Mouse (Mus musculus) forebrain, embryonic 15.5 days (tissue): ENCODE results near the gene Myl4. TPM values are rescaled to one million over a fixed set of nuclear protein-coding genes. Genes with fewer than 3 reads are reported as not detected.

Experiments
- ATAC-seq: fragments of 200-750 bp; cut with Nextera tagmentation; replicated peaks from 2 replicates; pipeline ENCODE4 v1.8.0; 2017; ENCODE audit warnings: mild to moderate bottlenecking, moderate TSS enrichment, moderate library complexity
- H3K27ac ChIP-seq: fragments of 300-500 bp; sonication (generic); replicated peaks from 2 replicates; pipeline ENCODE4 v1.5.1; 2015; ENCODE audit warnings: mild to moderate bottlenecking, inconsistent platforms
- H3K27me3 ChIP-seq: fragments of 300-500 bp; sonication (generic); 2 replicates; pipeline ENCODE4 v1.6.1; 2015; ENCODE audit warnings: inconsistent platforms
- H3K36me3 ChIP-seq: fragments of 300-500 bp; sonication (generic); 2 replicates; pipeline ENCODE4 v1.6.1; 2015; ENCODE audit warnings: mild to moderate bottlenecking, inconsistent platforms
- H3K4me1 ChIP-seq: fragments of 300-500 bp; sonication (generic); 2 replicates; pipeline ENCODE4 v1.6.1; 2015; ENCODE audit warnings: inconsistent platforms
- H3K4me2 ChIP-seq: fragments of 300-500 bp; sonication (generic); replicated peaks from 2 replicates; pipeline ENCODE4 v1.6.1; 2015; ENCODE audit warnings: mild to moderate bottlenecking, inconsistent platforms
- H3K4me3 ChIP-seq: fragments of 300-500 bp; sonication (generic); 2 replicates; pipeline ENCODE4 v1.5.1; 2015; ENCODE audit warnings: mild to moderate bottlenecking, inconsistent platforms
- H3K9ac ChIP-seq: fragments of 300-500 bp; sonication (generic); replicated peaks from 2 replicates; pipeline ENCODE4 v1.6.1; 2015; ENCODE audit warnings: mild to moderate bottlenecking, inconsistent platforms
- H3K9me3 ChIP-seq: fragments of 300-500 bp; sonication (generic); 2 replicates; pipeline ENCODE4 v1.6.1; 2016; ENCODE audit warnings: inconsistent platforms
- WGBS: fragments of 180-500 bp; shearing (Covaris S2); methylation state at CpG from one replicate; pipeline ENCODE4 v1.1.7; 2015; ENCODE audit warnings: mixed read lengths; 5-methylcytosine and 5-hydroxymethylcytosine counted together
- polyA plus RNA-seq: library from polyadenylated mRNA; unstranded; fragments of >200 nt; fragmentation: Nextera tagmentation; extraction: Ambion mirVana; gene quantifications from 2 replicates; pipeline ENCODE4 v1.2.1, GENCODE M21; 2015

Myl4 gene
- polyA plus RNA-seq, 1 experiment from 2014 or later: 2.9 TPM

- 45% methylated on average over 4 of the region's 4 CpGs for WGBS
- ATAC-seq: no peak
- no peak overlapping the region for H3K4me2 ChIP-seq
- H3K27me3 ChIP-seq: peaks cover 19% of the 10 kb centered on the region
- peaks cover 14% of the 10 kb centered on the region for H3K4me1 ChIP-seq
- no peak overlapping the region for H3K27ac ChIP-seq
- H3K9me3 ChIP-seq: no peaks in the 10 kb centered on the region
- no peak overlapping the region for H3K9ac ChIP-seq
- no peaks in the 10 kb centered on the region for H3K36me3 ChIP-seq
- no peak overlapping the region for H3K4me3 ChIP-seq
These were observed 61.2 kb downstream of the Myl4 start for GRCm38 (mm10) chr11:104611579-104612151.

GRCm38 (mm10) chr11:104613551-104613950, 63.1 kb downstream of the Myl4 start:
- no peak overlapping the region for H3K9ac ChIP-seq
- H3K9me3 ChIP-seq: no peaks in the 10 kb centered on the region
- H3K27me3 ChIP-seq: peaks cover 9% of the 10 kb centered on the region
- no peak overlapping the region for H3K27ac ChIP-seq
- no peak overlapping the region for H3K4me2 ChIP-seq
- WGBS: 87% methylated on average over 10 of the region's 10 CpGs
- H3K36me3 ChIP-seq: no peaks in the 10 kb centered on the region
- no peak for ATAC-seq
- H3K4me1 ChIP-seq: peaks cover under 1% of the 10 kb centered on the region; the same call in 1 of the 2 replicates
- H3K4me3 ChIP-seq: no peak overlapping the region

- no peaks in the 10 kb centered on the region for H3K9me3 ChIP-seq
- peaks cover under 1% of the 10 kb centered on the region; the same call in 1 of the 2 replicates for H3K4me1 ChIP-seq
- H3K36me3 ChIP-seq: no peaks in the 10 kb centered on the region
- ATAC-seq: no peak
- no peak overlapping the region for H3K27ac ChIP-seq
- no peak overlapping the region for H3K9ac ChIP-seq
- peaks cover 8% of the 10 kb centered on the region; the same call in 1 of the 2 replicates for H3K27me3 ChIP-seq
- no peak overlapping the region for H3K4me3 ChIP-seq
- WGBS: 86% methylated on average over 2 of the region's 2 CpGs
- H3K4me2 ChIP-seq: no peak overlapping the region
These were observed 63.7 kb downstream of the Myl4 start for GRCm38 (mm10) chr11:104614130-104614529.

GRCm38 (mm10) chr11:104616182-104616581, 65.7 kb downstream of the Myl4 start:
- ATAC-seq: no peak
- Histone ChIP-seq H3K36me3 (no peaks in the 10 kb centered on the region), H3K9me3 (no peaks in the 10 kb centered on the region), H3K9ac (no peak overlapping the region), H3K4me3 (no peak overlapping the region), H3K4me1 (peaks cover 9% of the 10 kb centered on the region; the same call in 1 of the 2 replicates), H3K4me2 (no peak overlapping the region), H3K27me3 (no peaks in the 10 kb centered on the region), H3K27ac (no peak overlapping the region)
- WGBS: 83% methylated on average over 5 of the region's 5 CpGs

GRCm38 (mm10) chr11:104618638-104619076, 68.2 kb downstream of the Myl4 start:
- Histone ChIP-seq H3K27ac (no peak overlapping the region), H3K9ac (no peak overlapping the region), H3K4me3 (no peak overlapping the region), H3K9me3 (no peaks in the 10 kb centered on the region), H3K4me1 (peaks cover 9% of the 10 kb centered on the region; the same call in 1 of the 2 replicates), H3K4me2 (no peak overlapping the region), H3K36me3 (no peaks in the 10 kb centered on the region), H3K27me3 (no peaks in the 10 kb centered on the region)
- ATAC-seq: no peak
- 80% methylated on average over 6 of the region's 6 CpGs for WGBS

GRCm38 (mm10) chr11:104619084-104620022, 68.9 kb downstream of the Myl4 start:
- Histone ChIP-seq H3K27me3 (no peaks in the 10 kb centered on the region), H3K9me3 (no peaks in the 10 kb centered on the region), H3K4me2 (no peak overlapping the region), H3K36me3 (no peaks in the 10 kb centered on the region), H3K4me1 (peaks cover 9% of the 10 kb centered on the region; the same call in 1 of the 2 replicates), H3K9ac (no peak overlapping the region), H3K27ac (no peak overlapping the region), H3K4me3 (no peak overlapping the region)
- whole genome bisulfite sequencing: 40% methylated on average over 13 of the region's 13 CpGs
- 0 out of 2 replicates have a peak, but pooled peaks have one; percentile 26 for ATAC-seq

GRCm38 (mm10) chr11:104622040-104622962, 71.8 kb downstream of the Myl4 start:
- Histone ChIP-seq H3K9me3 (no peaks in the 10 kb centered on the region), H3K4me3 (no peak overlapping the region), H3K27me3 (no peaks in the 10 kb centered on the region), H3K27ac (no peak overlapping the region), H3K36me3 (no peaks in the 10 kb centered on the region), H3K4me2 (no peak overlapping the region), H3K4me1 (peaks cover 12% of the 10 kb centered on the region; the same call in 1 of the 2 replicates), H3K9ac (no peak overlapping the region)
- WGBS: 47% methylated on average over 12 of the region's 12 CpGs
- ATAC-seq: no peak

- no peak overlapping the region for H3K27ac ChIP-seq
- H3K4me3 ChIP-seq: no peak overlapping the region
- H3K4me1 ChIP-seq: 0 out of 2 replicates have a peak, but pooled peaks cover 3% of the 10 kb centered on the region
- no peak for ATAC-seq
- H3K27me3 ChIP-seq: no peaks in the 10 kb centered on the region
- H3K4me2 ChIP-seq: no peak overlapping the region
- H3K9me3 ChIP-seq: no peaks in the 10 kb centered on the region
- no peak overlapping the region for H3K9ac ChIP-seq
- H3K36me3 ChIP-seq: no peaks in the 10 kb centered on the region
- 60% methylated on average over 6 of the region's 6 CpGs for whole genome bisulfite sequencing
These were observed 74.4 kb downstream of the Myl4 start for GRCm38 (mm10) chr11:104624791-104625391.

- Histone ChIP-seq H3K9me3 (no peaks in the 10 kb centered on the region), H3K9ac (no peak overlapping the region), H3K36me3 (no peaks in the 10 kb centered on the region), H3K27me3 (no peaks in the 10 kb centered on the region), H3K27ac (no peak overlapping the region), H3K4me1 (0 out of 2 replicates have a peak, but pooled peaks cover 3% of the 10 kb centered on the region), H3K4me3 (no peak overlapping the region), H3K4me2 (no peak overlapping the region)
- ATAC-seq: no peak
- WGBS: 48% methylated on average over 12 of the region's 12 CpGs
These were observed 75.3 kb downstream of the Myl4 start for GRCm38 (mm10) chr11:104625453-104626402.

GRCm38 (mm10) chr11:104626635-104627034, 76.2 kb downstream of the Myl4 start:
- no peaks in the 10 kb centered on the region for H3K36me3 ChIP-seq
- H3K9ac ChIP-seq: no peak overlapping the region
- no peak overlapping the region for H3K4me3 ChIP-seq
- H3K27ac ChIP-seq: no peak overlapping the region
- H3K9me3 ChIP-seq: no peaks in the 10 kb centered on the region
- no peak overlapping the region for H3K4me2 ChIP-seq
- H3K4me1 ChIP-seq: 0 out of 2 replicates have a peak, but pooled peaks cover 3% of the 10 kb centered on the region
- H3K27me3 ChIP-seq: no peaks in the 10 kb centered on the region
- no peak for ATAC-seq
